Mouse (Mus musculus) E14TG2a.4 (cell line): ENCODE measurements at regions not wholly inside any gene's neighbourhood (a gene's known extent, or its start where the extent isn't known, plus 50 kb on each side); places are given as distances from the start of the nearest gene placed in this dataset.

Source experiments
- CTCF ChIP-seq: conservative IDR thresholded peaks from 2 replicates; pipeline ENCODE4 v1.5.1; 2014; ENCODE audit warnings: low read length
- POU5F1 ChIP-seq: IDR thresholded peaks from 2 replicates; pipeline ENCODE4 v1.6.1; 2014; ENCODE audit warnings: low read length, borderline replicate concordance

DNA sequence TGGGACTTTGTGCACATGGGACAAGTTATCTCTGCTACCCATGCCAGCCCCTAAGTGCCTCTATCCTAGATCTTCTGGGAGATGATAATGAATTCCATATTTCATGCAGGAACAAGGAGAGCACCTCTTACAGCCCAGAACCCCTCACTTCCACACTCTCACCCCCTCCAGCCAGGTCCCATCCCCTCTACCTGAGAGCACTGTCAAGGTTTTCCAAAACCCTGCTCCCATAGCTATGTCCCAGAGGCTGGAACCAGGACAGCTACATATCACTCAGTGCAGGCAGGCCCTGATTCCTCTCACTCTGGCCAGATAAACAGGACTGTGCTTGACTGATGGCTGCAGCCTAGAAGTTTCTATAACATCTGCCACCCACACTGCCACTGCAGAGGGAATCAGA is 125.3 kb upstream of the Irx4 start:
- TF ChIP-seq CTCF (no peak), POU5F1 (no peak)
